Mouse (Mus musculus): ENCODE data around the gene Jam3. TPM values are rescaled to one million over a fixed set of nuclear protein-coding genes. Genes with fewer than 3 reads are reported as not detected.

The Jam3 gene
- polyA plus RNA-seq, 1 experiment from 2014 or later, result 46.3 TPM

- Histone ChIP-seq H3K9me3 (replicated peaks; ENCODE audit: control insufficient read depth, low read length, poor library complexity, severe bottlenecking) (no peaks in the 10 kb centered on the region), H3K4me3 (ENCODE audit: low read depth, low read length) (no peak overlapping the region), H3K27me3 (ENCODE audit: control insufficient read depth, insufficient read depth, low read depth, low read length) (no peaks in the 10 kb centered on the region), H3K9ac (ENCODE audit: low read depth, low read length) (no peak overlapping the region), H3K4me2 (ENCODE audit: low read length) (no peak overlapping the region), H3K4me1 (ENCODE audit: control insufficient read depth, insufficient read depth, low read length) (peaks cover 9% of the 10 kb centered on the region; the same call in 1 of the 2 replicates), H3K36me3 (ENCODE audit: control insufficient read depth, insufficient read depth, low read length) (no peaks in the 10 kb centered on the region), H3K27ac (ENCODE audit: low read length) (no peak overlapping the region)
- 93% methylated on average over 3 of the region's 3 CpGs for WGBS
- no peak for ATAC-seq
Measured at GRCm38 (mm10) chr9:27111756-27112155, 43.5 kb downstream of the Jam3 start.

- Histone ChIP-seq H3K4me2 (ENCODE audit: low read length) (no peak overlapping the region), H3K27ac (ENCODE audit: low read length) (no peak overlapping the region)
- ATAC-seq, result no peak
Measured at GRCm38 (mm10) chr9:27110681-27111080, 44.5 kb downstream of the Jam3 start.

DNA sequence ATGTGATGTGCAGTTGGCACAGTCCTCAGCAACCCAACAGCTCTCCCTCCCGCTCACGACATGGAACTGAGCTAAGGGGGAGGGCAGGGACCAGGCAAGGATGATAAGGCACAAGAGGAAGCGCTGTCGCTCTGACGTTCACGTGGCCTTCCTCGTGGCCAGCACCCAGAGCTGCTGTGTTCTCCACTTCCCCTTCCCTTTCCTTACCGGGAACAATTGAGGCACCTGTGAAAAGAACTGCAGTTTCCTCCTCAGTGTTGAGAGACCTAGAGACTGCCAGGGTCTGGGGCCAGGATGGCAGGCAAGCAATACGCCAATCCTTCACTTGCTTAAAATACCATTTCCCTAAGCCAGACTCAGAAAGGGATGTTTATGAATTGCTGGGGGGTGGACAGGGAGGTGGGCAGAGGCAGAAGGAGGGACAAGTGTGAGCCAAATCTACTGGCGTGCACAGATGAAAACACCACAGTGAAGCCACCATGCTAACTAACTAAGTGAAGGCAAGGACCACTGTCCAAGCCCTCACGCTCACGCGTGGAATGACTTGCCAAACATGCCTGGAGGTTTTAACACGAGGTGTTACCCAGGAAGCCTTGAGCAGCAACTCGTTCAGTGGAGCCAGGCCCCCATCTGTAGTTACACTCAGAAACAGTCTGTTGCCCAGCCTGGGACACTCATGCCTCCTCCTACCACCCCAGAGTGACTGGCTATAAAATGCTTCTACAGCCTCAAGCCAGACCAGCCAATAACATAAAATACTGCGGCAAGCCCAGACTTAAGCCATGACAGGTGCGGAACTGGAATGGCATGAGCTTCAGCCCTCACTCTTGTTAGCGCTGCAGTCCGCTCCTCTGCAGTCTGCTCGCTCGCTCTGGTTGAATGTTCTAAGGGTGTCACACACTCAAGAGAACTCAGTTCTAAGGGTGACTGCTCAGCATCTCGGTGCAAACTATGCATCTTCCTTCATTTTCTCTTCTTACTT is 45.4 kb downstream of the Jam3 start:
- H3K36me3 ChIP-seq (ENCODE audit: control insufficient read depth, insufficient read depth, low read length), result 0 out of 2 replicates have a peak, but pooled peaks cover under 1% of the 10 kb centered on the region
- no peaks in the 10 kb centered on the region for H3K27me3 ChIP-seq (ENCODE audit: control insufficient read depth, insufficient read depth, low read depth, low read length)
- no peak overlapping the region for H3K4me2 ChIP-seq (ENCODE audit: low read length)

More at GRCm38 (mm10) chr9:27110681-27111080, 44.5 kb downstream of the Jam3 start:
- Histone ChIP-seq H3K4me1 (ENCODE audit: control insufficient read depth, insufficient read depth, low read length) (peaks cover 9% of the 10 kb centered on the region; the same call in 1 of the 2 replicates), H3K36me3 (ENCODE audit: control insufficient read depth, insufficient read depth, low read length) (no peaks in the 10 kb centered on the region), H3K27me3 (ENCODE audit: control insufficient read depth, insufficient read depth, low read depth, low read length) (no peaks in the 10 kb centered on the region), H3K4me3 (ENCODE audit: low read depth, low read length) (no peak overlapping the region), H3K9me3 (replicated peaks; ENCODE audit: control insufficient read depth, low read length, poor library complexity, severe bottlenecking) (no peaks in the 10 kb centered on the region), H3K9ac (ENCODE audit: low read depth, low read length) (no peak overlapping the region)
- 61% methylated on average over 5 of the region's 5 CpGs for WGBS

DNA sequence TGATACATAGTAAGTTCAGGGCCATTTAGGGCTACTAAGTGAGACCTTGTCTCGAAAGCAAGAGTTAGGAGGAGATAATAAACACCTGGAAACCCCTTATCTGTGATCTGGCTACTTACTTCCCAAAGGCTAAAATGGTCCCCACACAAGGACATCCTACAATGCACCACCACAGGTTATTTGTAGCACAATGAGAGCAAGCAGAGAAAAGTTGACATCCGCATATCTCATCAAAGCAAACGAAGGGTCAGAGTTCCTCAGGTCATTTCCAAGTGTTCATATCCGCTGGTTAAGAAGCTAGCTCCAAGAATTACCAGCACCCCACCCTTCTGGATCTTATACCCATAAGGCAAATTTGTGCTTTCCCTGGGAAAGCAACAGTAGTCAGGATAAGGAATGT is 46.8 kb downstream of the Jam3 start:
- 91% methylated on average over 4 of the region's 4 CpGs for WGBS
- peaks cover 9% of the 10 kb centered on the region; the same call in 1 of the 2 replicates for H3K4me1 ChIP-seq (ENCODE audit: control insufficient read depth, insufficient read depth, low read length)

More for the DNA sequence above, 45.4 kb downstream of the Jam3 start:
- H3K4me3 ChIP-seq (ENCODE audit: low read depth, low read length), result no peak overlapping the region
- H3K27ac ChIP-seq (ENCODE audit: low read length), result no peak overlapping the region
- 74% methylated on average over 22 of the region's 22 CpGs for WGBS
- no peak for ATAC-seq
- peaks cover 9% of the 10 kb centered on the region; the same call in 1 of the 2 replicates for H3K4me1 ChIP-seq (ENCODE audit: control insufficient read depth, insufficient read depth, low read length)
- no peaks in the 10 kb centered on the region for H3K9me3 ChIP-seq (replicated peaks; ENCODE audit: control insufficient read depth, low read length, poor library complexity, severe bottlenecking)
- no peak overlapping the region for H3K9ac ChIP-seq (ENCODE audit: low read depth, low read length)

GRCm38 (mm10) chr9:27106081-27106480 is 49.1 kb downstream of the Jam3 start:
- Histone ChIP-seq H3K27me3 (ENCODE audit: control insufficient read depth, insufficient read depth, low read depth, low read length) (no peaks in the 10 kb centered on the region), H3K9me3 (replicated peaks; ENCODE audit: control insufficient read depth, low read length, poor library complexity, severe bottlenecking) (no peaks in the 10 kb centered on the region), H3K36me3 (ENCODE audit: control insufficient read depth, insufficient read depth, low read length) (peaks cover 14% of the 10 kb centered on the region), H3K4me1 (ENCODE audit: control insufficient read depth, insufficient read depth, low read length) (peaks cover 9% of the 10 kb centered on the region; the same call in 1 of the 2 replicates), H3K4me2 (ENCODE audit: low read length) (no peak overlapping the region), H3K27ac (ENCODE audit: low read length) (no peak overlapping the region), H3K9ac (ENCODE audit: low read depth, low read length) (no peak overlapping the region), H3K4me3 (ENCODE audit: low read depth, low read length) (no peak overlapping the region)
- peak; percentile 14; the same call in 1 of the 2 replicates for ATAC-seq
- WGBS, result 0% methylated on average over 1 of the region's 1 CpGs

More for the DNA sequence above, 46.8 kb downstream of the Jam3 start:
- ATAC-seq, result no peak
- no peak overlapping the region for H3K9ac ChIP-seq (ENCODE audit: low read depth, low read length)
- no peaks in the 10 kb centered on the region for H3K27me3 ChIP-seq (ENCODE audit: control insufficient read depth, insufficient read depth, low read depth, low read length)
- no peak overlapping the region for H3K4me3 ChIP-seq (ENCODE audit: low read depth, low read length)
- H3K9me3 ChIP-seq (replicated peaks; ENCODE audit: control insufficient read depth, low read length, poor library complexity, severe bottlenecking), result no peaks in the 10 kb centered on the region
- peaks cover 6% of the 10 kb centered on the region; the same call in 1 of the 2 replicates for H3K36me3 ChIP-seq (ENCODE audit: control insufficient read depth, insufficient read depth, low read length)
- H3K4me2 ChIP-seq (ENCODE audit: low read length), result no peak overlapping the region
- H3K27ac ChIP-seq (ENCODE audit: low read length), result no peak overlapping the region

- Histone ChIP-seq H3K36me3 (ENCODE audit: control insufficient read depth, insufficient read depth, low read length) (peaks cover 27% of the 10 kb centered on the region), H3K4me2 (ENCODE audit: low read length) (no peak overlapping the region), H3K4me3 (ENCODE audit: low read depth, low read length) (no peak overlapping the region), H3K27ac (ENCODE audit: low read length) (no peak overlapping the region), H3K9ac (ENCODE audit: low read depth, low read length) (no peak overlapping the region), H3K4me1 (ENCODE audit: control insufficient read depth, insufficient read depth, low read length) (no peaks in the 10 kb centered on the region), H3K27me3 (ENCODE audit: control insufficient read depth, insufficient read depth, low read depth, low read length) (no peaks in the 10 kb centered on the region), H3K9me3 (replicated peaks; ENCODE audit: control insufficient read depth, low read length, poor library complexity, severe bottlenecking) (no peaks in the 10 kb centered on the region)
- ATAC-seq, result no peak
- 95% methylated on average over 6 of the region's 6 CpGs for WGBS
Measured at GRCm38 (mm10) chr9:27101466-27101865, 53.8 kb downstream of the Jam3 start.

- Histone ChIP-seq H3K4me1 (ENCODE audit: control insufficient read depth, insufficient read depth, low read length) (no peaks in the 10 kb centered on the region), H3K9me3 (replicated peaks; ENCODE audit: control insufficient read depth, low read length, poor library complexity, severe bottlenecking) (no peaks in the 10 kb centered on the region), H3K4me3 (ENCODE audit: low read depth, low read length) (no peak overlapping the region), H3K4me2 (ENCODE audit: low read length) (no peak overlapping the region), H3K27me3 (ENCODE audit: control insufficient read depth, insufficient read depth, low read depth, low read length) (no peaks in the 10 kb centered on the region), H3K36me3 (ENCODE audit: control insufficient read depth, insufficient read depth, low read length) (peaks cover 30% of the 10 kb centered on the region), H3K27ac (ENCODE audit: low read length) (no peak overlapping the region), H3K9ac (ENCODE audit: low read depth, low read length) (no peak overlapping the region)
- ATAC-seq, result no peak
- 91% methylated on average over 4 of the region's 4 CpGs for WGBS
Measured at GRCm38 (mm10) chr9:27099474-27099873, 55.7 kb downstream of the Jam3 start.

- Histone ChIP-seq H3K4me3 (ENCODE audit: low read depth, low read length) (no peak overlapping the region), H3K4me2 (ENCODE audit: low read length) (no peak overlapping the region), H3K9ac (ENCODE audit: low read depth, low read length) (no peak overlapping the region), H3K36me3 (ENCODE audit: control insufficient read depth, insufficient read depth, low read length) (peaks cover 29% of the 10 kb centered on the region), H3K27ac (ENCODE audit: low read length) (no peak overlapping the region), H3K27me3 (ENCODE audit: control insufficient read depth, insufficient read depth, low read depth, low read length) (no peaks in the 10 kb centered on the region), H3K4me1 (ENCODE audit: control insufficient read depth, insufficient read depth, low read length) (no peaks in the 10 kb centered on the region), H3K9me3 (replicated peaks; ENCODE audit: control insufficient read depth, low read length, poor library complexity, severe bottlenecking) (no peaks in the 10 kb centered on the region)
- WGBS, result 83% methylated on average over 8 of the region's 8 CpGs
- no peak for ATAC-seq
Measured at GRCm38 (mm10) chr9:27098557-27098956, 56.7 kb downstream of the Jam3 start.

DNA sequence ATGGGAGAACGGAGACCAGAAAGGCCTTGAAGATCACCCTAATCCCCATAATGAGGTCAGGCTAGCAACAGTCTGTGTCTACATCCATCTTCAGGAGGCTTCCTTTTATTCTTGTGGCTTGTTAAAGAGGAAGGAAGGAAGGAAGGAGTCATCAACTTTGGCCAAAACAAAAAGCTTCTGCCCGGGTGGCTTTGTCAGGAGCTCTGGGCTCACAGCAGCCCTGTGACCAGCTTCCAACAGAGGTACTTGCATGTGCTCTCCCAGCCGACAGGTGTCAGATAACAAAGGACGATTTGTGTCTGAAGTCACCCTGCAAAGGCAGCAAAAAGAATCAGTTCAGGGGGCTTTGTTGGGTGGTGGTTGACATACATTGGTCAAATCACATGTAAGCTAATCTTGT is 57.1 kb downstream of the Jam3 start:
- Histone ChIP-seq H3K27me3 (ENCODE audit: control insufficient read depth, insufficient read depth, low read depth, low read length) (no peaks in the 10 kb centered on the region), H3K27ac (ENCODE audit: low read length) (no peak overlapping the region), H3K9ac (ENCODE audit: low read depth, low read length) (no peak overlapping the region), H3K36me3 (ENCODE audit: control insufficient read depth, insufficient read depth, low read length) (peaks cover 29% of the 10 kb centered on the region), H3K4me2 (ENCODE audit: low read length) (no peak overlapping the region), H3K4me3 (ENCODE audit: low read depth, low read length) (no peak overlapping the region), H3K9me3 (replicated peaks; ENCODE audit: control insufficient read depth, low read length, poor library complexity, severe bottlenecking) (no peaks in the 10 kb centered on the region), H3K4me1 (ENCODE audit: control insufficient read depth, insufficient read depth, low read length) (no peaks in the 10 kb centered on the region)
- WGBS, result 30% methylated on average over 4 of the region's 4 CpGs
- ATAC-seq, result no peak

Data from midbrain, embryonic 16.5 days (tissue).